Comparison of ENCODE assay signal across 9 mouse cellular contexts in genomic region chr6:136847790-136848189, GRCm38 (mm10). TPM values are rescaled to one million over a fixed set of nuclear protein-coding genes. Genes with fewer than 3 reads are reported as not detected.
DNase-seq lines count a peak whose midpoint lies in the region; ATAC-seq and TF ChIP-seq lines count a peak whose summit lies in the region.
"Had no signal": no experiment of that assay in that cellular context is flagged by ENCODE, and none has a peak within 500 bp of the region (broad histone marks: within the 10 kb centered on the region; RNA-seq: fewer than 3 reads in every experiment).

No protein-coding gene starts in this region.

- no peak overlapping the region for H3K4me3 ChIP-seq in G1E (ENCODE audit: low read depth, low read length)
- no peak overlapping the region for H3K4me3 ChIP-seq in bone marrow macrophage, adult 2 months (ENCODE audit: insufficient read depth, low read length)
- H3K4me3 ChIP-seq in liver, embryonic 12.5 days = 0 out of 2 replicates have a peak overlapping the region, but pooled peaks have one; percentile 11

- no peaks in the 10 kb centered on the region for H3K27me3 ChIP-seq in G1E (ENCODE audit: insufficient read depth, low read length)
- H3K27me3 ChIP-seq in liver, embryonic 12.5 days (replicated peaks) = no peaks in the 10 kb centered on the region

- no peaks in the 10 kb centered on the region for H3K9me3 ChIP-seq in G1E (replicated peaks)
- no peaks in the 10 kb centered on the region for H3K9me3 ChIP-seq in liver, embryonic 12.5 days (replicated peaks)

- 0 out of 2 replicates have a peak, but pooled peaks have one; percentile 16 for TF ChIP-seq CTCF in G1E (IDR thresholded peaks at IDR 0.05; ENCODE audit: low read depth, low read length)
- peak; percentile 90 for TF ChIP-seq CTCF in bone marrow macrophage, adult 2 months (IDR thresholded peaks at IDR 0.05; ENCODE audit: low read depth, low read length)

- H3K4me2 ChIP-seq in liver, embryonic 12.5 days = peak overlapping the region; percentile 51

- 18% methylated on average over 2 of the region's 2 CpGs for WGBS in liver, embryonic 12.5 days (ENCODE audit: insufficient replicate concordance)

- peaks cover 22% of the 10 kb centered on the region for H3K4me1 ChIP-seq in G1E (ENCODE audit: insufficient read depth, low read depth, low read length)
- H3K4me1 ChIP-seq in bone marrow macrophage, adult 2 months (ENCODE audit: control insufficient read depth, insufficient read depth, low read length) = no peaks in the 10 kb centered on the region
- H3K4me1 ChIP-seq in liver, embryonic 12.5 days = peaks cover 61% of the 10 kb centered on the region

- ATAC-seq in G1E (ENCODE audit: extremely low read depth, insufficient number of reproducible peaks, low FRiP score, poor library complexity, severe bottlenecking) = peak; percentile 13; the same call in 1 of the 2 replicates
- peak; percentile 79 for ATAC-seq in liver, embryonic 12.5 days

- intact Hi-C loops in heart, postnatal 14 days (cut with DNase I) = no loop called here

- no peak overlapping the region for H3K27ac ChIP-seq in bone marrow macrophage, adult 2 months (ENCODE audit: insufficient read depth, low read depth, low read length)
- peak overlapping the region; percentile 80 for H3K27ac ChIP-seq in liver, embryonic 12.5 days
- H3K27ac ChIP-seq: macrophage had no signal

- peak; percentile 43 to 65 for DNase-seq in layer of hippocampus, adult 8-10 months (ENCODE audit: low spot score in 2 of 2)
- no peak for DNase-seq in layer of hippocampus, adult 9-11 months
- DNase-seq in G1E (ENCODE audit: low spot score) = no peak
- DNase-seq in heart, postnatal 14 days = peak; percentile 68 to 74
- peak; percentile 27 to 40 for DNase-seq in right cerebral cortex, adult 2 months (ENCODE audit: low spot score in 2 of 2)
- no peak for DNase-seq in c-Kit-positive CD71-positive TER-119-positive erythroid progenitor cells, embryonic 14.5 days (ENCODE audit: low spot score)

- H3K9ac ChIP-seq in liver, embryonic 12.5 days = no peak overlapping the region

- peaks cover 49% of the 10 kb centered on the region for H3K36me3 ChIP-seq in G1E (replicated peaks)
- peaks cover 67% of the 10 kb centered on the region for H3K36me3 ChIP-seq in liver, embryonic 12.5 days

- no peak for TF ChIP-seq POLR2A in bone marrow macrophage, adult 2 months (IDR thresholded peaks at IDR 0.05; ENCODE audit: borderline replicate concordance, low read depth, low read length)

RNA-seq across cellular contexts. Expression of gene Art4, which starts 9.7 kb away (rescaled TPM):
- under 1 TPM in 1 of 4 experiments, not detected in 3; 0.13 TPM for total RNA-seq in layer of hippocampus, adult 8-10 months (2022)
- 14.2 and 27.8 TPM in 2 replicates for total RNA-seq in G1E (2014; fragmentation: Nextera tagmentation)
- 30.5 and 31.7 TPM in 2 replicates for total RNA-seq in G1E (2017)
- 1.7 and 1.8 TPM in 2 replicates for polyA plus RNA-seq in G1E (2012)
- not detected in 2 replicates for polyA plus RNA-seq in bone marrow macrophage, adult 2 months (2012; ENCODE audit: insufficient read depth, insufficient read length, missing spikeins)
- total RNA-seq in heart, postnatal 14 days (2021) = 10 to 100 TPM; 14.7 to 18.2 TPM
- 26.3 and 27.0 TPM in 2 replicates for polyA plus RNA-seq in liver, embryonic 12.5 days (2016; fragmentation: Nextera tagmentation; extraction: Ambion mirVana)
- polyA plus RNA-seq: macrophage had no signal

RNA-seq across cellular contexts. Expression of gene Smco3, which starts 12.5 kb away (rescaled TPM):
- 10 to 100 TPM in 2 of 4 experiments, 1 to 10 TPM in 2; 7.3 to 13.2 (median 10.2) TPM for total RNA-seq in layer of hippocampus, adult 8-10 months (2022)
- total RNA-seq in G1E (2014; fragmentation: Nextera tagmentation) = not detected in 2 replicates
- total RNA-seq in G1E (2017) = 0.12 and 0.38 TPM in 2 replicates
- polyA plus RNA-seq in G1E (2012) = not detected in 2 replicates
- polyA plus RNA-seq in bone marrow macrophage, adult 2 months (2012; ENCODE audit: insufficient read depth, insufficient read length, missing spikeins) = 0.57 and 0.74 TPM in 2 replicates
- total RNA-seq in heart, postnatal 14 days (2021) = not detected
- not detected in 2 replicates for polyA plus RNA-seq in liver, embryonic 12.5 days (2016; fragmentation: Nextera tagmentation; extraction: Ambion mirVana)

RNA-seq across cellular contexts. Expression of gene Wbp11, which starts 19.8 kb away (rescaled TPM):
- 100 to 1,000 TPM; 115 to 129 (median 123) TPM for total RNA-seq in layer of hippocampus, adult 8-10 months (2022)
- total RNA-seq in G1E (2014; fragmentation: Nextera tagmentation) = 172 and 202 TPM in 2 replicates
- 35.3 and 49.0 TPM in 2 replicates for total RNA-seq in G1E (2017)
- polyA plus RNA-seq in G1E (2012) = 307 and 347 TPM in 2 replicates
- polyA plus RNA-seq in bone marrow macrophage, adult 2 months (2012; ENCODE audit: insufficient read depth, insufficient read length, missing spikeins) = 69.8 and 76.4 TPM in 2 replicates
- 10 to 100 TPM; 64.3 to 66.0 TPM for total RNA-seq in heart, postnatal 14 days (2021)
- polyA plus RNA-seq in liver, embryonic 12.5 days (2016; fragmentation: Nextera tagmentation; extraction: Ambion mirVana) = 95.0 and 97.3 TPM in 2 replicates

RNA-seq across cellular contexts. Expression of gene BC049715, which starts 20.4 kb away (rescaled TPM):
- total RNA-seq in layer of hippocampus, adult 8-10 months (2022) = 1 to 10 TPM; 2.3 to 4.3 (median 3.3) TPM
- total RNA-seq in G1E (2014; fragmentation: Nextera tagmentation) (2.0 and 2.6 TPM in 2 replicates), G1E (2017) (1.5 and 1.9 TPM in 2 replicates)
- 2.6 and 4.2 TPM in 2 replicates for polyA plus RNA-seq in G1E (2012)
- polyA plus RNA-seq in bone marrow macrophage, adult 2 months (2012; ENCODE audit: insufficient read depth, insufficient read length, missing spikeins) = 4.4 and 5.1 TPM in 2 replicates
- total RNA-seq in heart, postnatal 14 days (2021) = 1 to 10 TPM; 1.0 to 1.3 TPM
- 1.2 and 1.3 TPM in 2 replicates for polyA plus RNA-seq in liver, embryonic 12.5 days (2016; fragmentation: Nextera tagmentation; extraction: Ambion mirVana)

RNA-seq across cellular contexts. Expression of gene Mgp, which starts 27.8 kb away (rescaled TPM):
- 10 to 100 TPM; 34.6 to 42.2 (median 40.3) TPM for total RNA-seq in layer of hippocampus, adult 8-10 months (2022)
- not detected in 2 replicates for total RNA-seq in G1E (2014; fragmentation: Nextera tagmentation)
- 0.16 and 0.41 TPM in 2 replicates for total RNA-seq in G1E (2017)
- not detected in 2 replicates for polyA plus RNA-seq in G1E (2012)
- polyA plus RNA-seq in bone marrow macrophage, adult 2 months (2012; ENCODE audit: insufficient read depth, insufficient read length, missing spikeins) = 2.7 and 4.0 TPM in 2 replicates
- total RNA-seq in heart, postnatal 14 days (2021) = 100 to 1,000 TPM; 373 to 513 TPM
- polyA plus RNA-seq in liver, embryonic 12.5 days (2016; fragmentation: Nextera tagmentation; extraction: Ambion mirVana) = 4.3 and 7.4 TPM in 2 replicates
- polyA plus RNA-seq: macrophage had no signal

Comparison
In these comparisons a context has a peak if more than half of its experiments do, and no peak if none do; other contexts are left out.
1. DNase-seq: peak in layer of hippocampus, adult 8-10 months (2 of 2), heart, postnatal 14 days (2 of 2) and right cerebral cortex, adult 2 months (2 of 2); none in layer of hippocampus, adult 9-11 months (single experiment), G1E (single experiment) and c-Kit-positive CD71-positive TER-119-positive erythroid progenitor cells, embryonic 14.5 days (single experiment).
2. RNA of gene Art4, which starts 9.7 kb away (total RNA-seq): 14.2 to 31.7 TPM in G1E and 14.7 to 18.2 TPM in heart, postnatal 14 days; 0.13 TPM in layer of hippocampus, adult 8-10 months; every median in the first group is over 10 times any median in the second.
3. RNA of gene Smco3, which starts 12.5 kb away (total RNA-seq): 7.3 to 13.2 TPM in layer of hippocampus, adult 8-10 months; 0.12 to 0.38 TPM in G1E and not detected in heart, postnatal 14 days; every median in the first group is over 4 times any median in the second.